Mouse (Mus musculus) natural killer cell, adult 2 months (primary cell): ENCODE measurements around the gene Olfr878.

ENCODE experiments used
- DNase-seq, 2 experiments: peaks; one replicate each; pipeline ENCODE4 v3.0.0; 2022; ENCODE audit warnings: low spot score in 2 of 2

The Olfr878 gene

DNA sequence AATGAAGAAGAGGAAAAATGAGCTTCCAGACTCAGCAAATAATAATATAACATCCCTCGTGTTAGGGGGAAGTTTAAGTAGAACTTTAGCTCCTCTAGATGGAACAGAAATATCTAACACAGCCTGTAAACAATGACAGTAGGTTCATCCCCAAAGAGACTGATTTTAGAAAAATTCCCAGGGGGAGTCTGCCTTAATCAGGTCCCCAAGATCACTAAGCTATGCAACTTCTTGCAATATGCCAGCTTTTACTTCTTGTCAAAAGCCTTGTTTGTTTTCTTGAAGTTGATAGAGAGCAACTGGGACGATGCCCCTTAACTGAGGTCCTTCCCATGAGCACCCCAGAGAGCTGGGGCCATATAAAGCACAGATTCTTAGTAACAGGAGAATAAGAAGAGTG lies at the start of gene Olfr878:
Gene Olfr878, plus strand, starts transcription at position 301 of the 400 bp plus-strand sequence.
- no peak for DNase-seq

DNA sequence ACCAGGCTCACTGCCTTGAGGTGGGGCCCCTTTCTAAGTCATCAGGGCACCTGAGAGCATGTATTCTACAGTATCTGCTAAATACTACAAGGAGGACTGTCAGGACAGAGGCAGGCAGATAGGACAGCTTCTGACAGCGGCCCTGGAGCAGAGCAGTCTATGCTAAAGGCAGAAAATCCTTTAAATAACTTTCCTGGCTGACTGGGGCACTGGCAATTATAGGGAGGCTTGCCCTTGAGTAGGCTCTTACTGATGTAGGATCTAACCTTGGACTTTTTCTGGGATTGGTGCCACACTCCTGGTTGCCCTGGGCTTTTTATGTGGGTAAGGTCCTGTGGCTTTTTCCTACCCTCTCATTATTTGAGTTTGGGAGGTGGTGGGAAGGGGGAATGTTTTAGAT lies 47.4 kb upstream of the Olfr878 start:
- DNase-seq = no peak

DNA sequence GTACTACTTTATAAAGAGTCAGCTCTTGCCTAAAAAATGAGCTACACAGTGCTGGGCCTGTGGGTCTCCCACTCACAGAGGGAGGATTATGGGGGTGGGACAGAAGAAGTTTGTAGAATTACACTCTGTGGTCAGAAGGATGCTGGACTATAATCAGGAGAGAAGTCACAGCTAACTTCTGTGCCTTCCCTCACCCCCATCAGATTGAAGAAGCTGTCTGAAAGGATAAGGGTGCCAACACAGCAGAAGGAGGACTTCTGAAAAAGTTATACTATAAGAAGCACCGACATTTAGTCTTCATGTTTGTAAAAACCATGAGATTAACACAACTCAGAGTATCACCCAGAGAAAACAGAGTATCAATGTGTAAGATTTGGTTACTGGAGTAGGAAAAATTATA lies 46.5 kb upstream of the Olfr878 start:
- DNase-seq = no peak

DNA sequence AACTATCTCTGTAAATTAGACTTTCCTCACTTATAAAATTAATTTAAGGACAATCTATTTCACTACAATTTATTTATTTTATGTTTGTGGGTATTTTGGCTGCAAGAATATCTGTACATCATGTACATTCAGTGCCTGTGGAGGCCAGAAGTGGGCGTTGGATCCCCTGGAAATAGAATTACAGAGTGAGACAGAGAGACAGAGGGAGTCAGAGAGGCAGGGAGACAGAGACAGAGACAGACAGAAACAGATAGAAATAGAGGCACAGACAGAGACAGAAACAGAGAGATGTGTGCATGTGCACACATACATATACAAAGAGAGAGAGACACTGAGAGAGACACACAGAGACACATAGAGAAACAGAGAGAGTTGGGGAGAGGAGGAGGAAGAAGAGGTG lies 46.1 kb upstream of the Olfr878 start:
- DNase-seq = no peak

DNA sequence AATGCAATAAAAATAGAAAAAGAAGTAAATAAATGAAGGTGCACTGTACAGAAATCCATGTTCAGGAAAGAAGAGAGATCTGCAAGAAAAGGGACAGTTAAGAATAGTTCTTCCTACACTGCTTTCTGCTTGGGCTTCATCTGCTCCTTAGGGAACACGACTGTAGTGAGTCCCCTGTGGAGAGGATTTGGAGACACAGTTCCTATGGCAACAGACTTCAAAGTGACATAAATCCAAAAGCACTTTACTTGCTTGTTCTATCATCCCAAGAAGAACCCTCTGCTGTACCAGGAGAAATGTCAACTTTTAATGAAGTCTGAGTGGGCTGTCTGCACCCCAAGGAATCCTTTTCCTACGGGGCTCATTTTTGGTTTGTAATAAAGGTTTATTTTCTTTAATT lies 26.7 kb upstream of the Olfr878 start:
- DNase-seq = no peak

DNA sequence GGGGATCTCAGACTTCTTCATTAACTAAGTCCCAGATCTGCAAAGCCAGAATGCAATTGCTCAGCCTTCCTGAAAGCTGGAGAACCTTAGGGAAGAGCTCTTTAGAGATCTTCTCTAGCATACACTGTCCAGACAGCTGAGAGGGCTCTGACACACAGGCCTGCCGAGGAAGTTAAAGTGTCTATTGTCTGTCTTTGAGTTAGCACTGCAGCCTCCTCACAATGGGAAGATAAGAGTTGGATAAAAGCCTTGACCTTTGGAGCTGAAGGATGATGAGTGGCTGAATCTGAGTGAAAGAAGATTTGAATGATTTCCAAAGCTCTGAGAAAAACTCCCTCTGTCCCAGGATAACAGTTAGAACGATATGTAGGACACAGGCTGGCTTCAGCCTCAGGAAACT lies 21.0 kb upstream of the Olfr878 start, which contains the start of gene Olfr145:
Gene Olfr145, plus strand, starts transcription at position 64 of the 400 bp plus-strand sequence.
- no peak for DNase-seq

DNA sequence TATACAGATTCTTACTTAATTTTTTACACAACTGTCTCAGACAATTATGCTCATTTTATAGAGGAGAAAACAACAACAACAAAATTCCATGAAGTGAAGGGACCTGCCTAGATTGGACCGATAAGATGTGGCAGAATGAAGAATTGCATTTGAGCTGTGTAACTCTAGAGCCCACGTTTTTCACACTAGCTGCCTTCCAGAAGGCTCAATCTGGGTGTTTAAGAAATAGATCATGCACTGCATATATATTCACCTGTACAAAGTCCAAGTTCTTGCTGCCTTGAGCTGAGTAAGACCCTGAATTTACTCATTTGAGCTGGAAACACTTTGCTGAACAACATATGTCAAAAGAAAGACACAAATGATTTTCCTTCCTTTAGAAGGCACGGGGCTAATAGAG lies 12.1 kb upstream of the Olfr878 start:
- no peak for DNase-seq

DNA sequence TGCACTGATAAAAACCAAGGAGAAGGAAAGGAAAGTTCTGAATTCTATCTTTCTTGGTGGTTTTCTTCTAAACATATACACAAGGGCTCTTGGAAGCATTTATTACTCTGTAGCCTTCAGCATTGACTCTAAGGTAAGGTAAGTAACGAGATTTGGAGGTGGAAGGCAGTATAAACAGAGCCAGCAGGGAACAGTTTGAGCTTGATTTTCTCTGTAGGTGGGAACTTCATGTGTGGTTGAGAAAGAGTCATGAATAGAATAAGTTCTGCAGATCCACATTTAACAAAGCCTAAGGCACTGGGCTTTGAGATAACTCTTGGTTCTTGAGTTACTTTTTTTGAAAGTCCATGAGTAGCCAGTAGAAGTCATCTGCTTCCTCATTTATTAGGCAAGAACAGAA lies 378 bp downstream of the Olfr878 start:
- no peak for DNase-seq

DNA sequence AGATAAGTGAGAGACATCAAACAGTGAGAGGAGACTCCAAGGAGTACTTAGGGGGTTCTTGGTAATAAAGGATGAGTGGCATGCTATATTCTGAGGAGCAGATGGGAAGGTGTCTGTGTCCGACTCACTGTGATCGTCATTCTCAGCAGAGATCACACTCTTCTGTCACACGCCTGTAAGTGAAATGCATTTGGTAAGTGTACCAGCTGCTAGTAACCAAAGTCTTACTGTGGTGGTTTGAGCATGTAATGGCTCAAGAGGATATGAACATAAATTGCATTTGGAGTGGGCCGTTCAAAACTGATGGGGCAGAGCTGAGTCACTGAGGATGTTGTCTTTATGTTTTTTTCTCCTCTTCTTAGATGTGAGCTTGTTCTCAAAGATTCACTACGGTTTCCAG lies 6.6 kb downstream of the Olfr878 start:
- DNase-seq = no peak

DNA sequence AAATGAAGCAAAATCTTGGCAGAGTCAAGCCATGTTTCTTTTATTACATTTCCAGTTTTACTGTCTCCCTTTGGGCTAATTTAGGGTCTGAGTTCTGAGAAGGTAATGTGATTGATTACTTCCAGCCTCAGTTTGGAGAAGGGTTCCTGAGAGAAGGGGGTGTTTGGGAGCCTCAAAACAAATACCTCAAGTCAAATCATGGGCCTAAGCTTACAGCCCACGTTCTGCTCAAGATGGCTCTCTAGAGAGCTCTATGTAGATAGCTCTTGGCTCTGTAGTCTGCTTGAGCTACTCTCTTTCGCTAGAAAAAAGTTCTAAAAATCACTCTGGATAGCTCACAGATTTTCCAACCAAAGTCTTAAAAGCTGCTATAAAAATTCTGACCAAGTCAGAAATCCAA lies 7.8 kb downstream of the Olfr878 start:
- no peak for DNase-seq

DNA sequence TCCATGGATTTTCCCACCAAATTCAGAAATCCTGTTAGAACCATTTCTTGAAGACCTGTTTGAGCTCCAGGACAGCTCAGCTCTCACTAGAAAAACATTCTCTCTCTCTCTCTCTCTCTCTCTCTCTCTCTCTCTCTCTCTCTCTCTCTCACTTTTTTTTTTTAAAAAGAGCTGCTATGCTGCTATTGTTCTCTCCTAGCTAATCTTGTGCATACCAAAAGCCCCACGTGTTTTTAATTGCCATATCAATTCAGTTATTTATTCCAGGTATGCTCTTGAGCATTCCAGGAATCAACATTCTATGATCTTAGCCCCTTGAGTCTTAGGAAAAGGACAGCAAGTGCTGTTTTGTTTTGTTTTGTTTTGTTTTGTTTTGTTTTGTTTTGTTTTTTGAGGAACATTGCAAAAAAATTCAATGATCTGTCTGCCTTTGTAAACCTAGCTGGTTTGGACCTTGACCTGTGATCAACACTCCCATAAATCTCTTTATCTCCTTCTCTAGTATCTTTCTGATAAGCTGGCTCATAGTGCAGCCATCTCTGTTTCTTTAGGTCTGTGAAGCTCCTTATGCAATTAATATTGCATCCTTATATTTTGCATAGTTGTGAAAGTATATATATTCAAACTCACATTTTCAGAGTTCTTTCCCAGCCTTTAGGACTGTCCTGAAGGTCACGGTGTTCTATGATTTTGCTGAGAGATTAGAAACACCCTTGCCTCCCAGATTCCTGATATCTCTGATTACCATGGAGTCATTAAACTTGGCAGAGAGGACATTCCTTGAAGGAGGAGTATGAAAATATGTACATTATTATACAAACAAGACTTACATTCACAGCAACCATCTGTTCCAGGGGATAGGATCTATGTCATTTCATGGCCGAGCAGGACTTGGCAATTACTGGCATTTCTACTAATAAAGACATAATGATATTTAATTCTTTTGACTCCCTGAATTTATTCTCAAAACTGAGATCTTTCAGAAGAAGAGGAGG lies 8.7 kb downstream of the Olfr878 start:
- DNase-seq = no peak

DNA sequence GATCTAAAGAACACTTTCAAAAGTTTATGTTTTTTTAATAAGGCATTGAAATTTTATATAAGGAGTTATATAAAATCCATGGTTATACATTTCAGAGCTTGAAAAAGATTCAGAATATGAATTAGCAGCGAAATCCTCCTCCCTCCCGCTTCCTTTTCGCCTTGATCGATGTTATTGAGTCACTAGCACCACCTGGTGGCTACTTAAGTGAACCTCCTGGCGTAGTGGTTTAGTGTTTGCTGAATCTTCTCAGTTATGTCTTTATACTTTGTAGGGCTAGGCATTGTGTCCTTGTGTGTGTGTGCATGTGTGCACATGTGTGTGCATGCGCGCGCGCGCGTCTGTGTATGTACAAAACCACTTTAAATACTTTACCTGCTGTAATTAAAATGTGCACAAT lies 14.9 kb downstream of the Olfr878 start:
- DNase-seq = no peak

DNA sequence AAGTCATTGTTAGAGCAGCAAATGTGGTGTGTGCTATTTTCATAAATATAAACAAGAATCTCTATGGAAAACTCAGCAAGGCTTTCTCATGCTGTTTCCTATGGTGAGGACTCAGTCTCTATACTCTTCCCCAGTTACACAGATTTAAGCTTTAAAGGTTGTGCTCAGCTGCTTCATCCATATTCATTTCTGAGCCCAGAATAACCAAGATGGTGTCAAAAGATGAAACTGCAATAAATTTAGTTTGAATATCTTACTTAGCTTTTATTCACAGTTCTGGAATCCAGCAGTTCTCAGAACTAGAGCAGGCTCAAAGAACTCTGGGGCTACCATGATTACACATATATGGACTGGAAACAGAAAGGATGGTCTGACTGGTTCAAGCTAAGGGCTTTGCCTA lies 16.5 kb downstream of the Olfr878 start:
- no peak for DNase-seq

DNA sequence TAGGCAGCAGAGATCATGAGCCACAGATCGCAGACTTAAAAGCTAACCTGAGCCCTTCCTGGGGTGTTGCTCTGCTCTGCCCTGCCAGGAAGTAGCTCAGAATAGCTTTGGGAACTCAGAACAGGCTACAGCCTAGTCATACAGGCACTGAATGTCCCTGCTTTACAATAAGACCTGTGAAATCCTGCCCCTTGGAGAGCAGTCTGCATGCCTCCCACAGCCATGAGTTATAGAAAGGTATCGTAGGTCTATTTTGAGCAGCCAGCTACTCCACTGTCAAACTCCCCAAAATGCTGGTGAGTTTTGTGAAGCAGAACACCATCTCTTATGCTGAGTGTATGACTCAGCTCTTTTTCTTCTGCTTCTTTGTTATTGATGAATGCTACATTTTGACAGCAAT lies 23.5 kb downstream of the Olfr878 start:
- DNase-seq = no peak
